Mouse (Mus musculus): ENCODE data around the gene L3mbtl1.

DNA sequence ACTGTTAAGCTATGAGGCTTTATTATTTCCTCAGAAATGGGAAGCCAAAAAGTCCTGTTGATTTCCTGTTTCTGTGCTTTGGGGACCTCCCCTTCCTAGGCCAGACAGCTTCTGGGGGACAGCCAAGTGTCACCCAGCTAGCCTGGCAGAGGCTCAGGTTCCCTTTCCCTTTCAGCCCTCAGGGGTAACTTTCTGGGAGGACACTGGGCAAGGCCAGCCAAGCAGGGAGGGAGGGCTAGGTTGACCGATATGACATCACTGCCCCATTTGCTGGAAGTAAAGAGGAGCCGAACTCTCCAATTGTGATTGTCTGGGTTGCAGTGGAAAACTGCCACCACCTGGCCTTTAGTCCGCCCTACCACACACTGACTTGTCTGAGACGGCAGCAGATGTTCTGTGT, 32.7 kb downstream of the L3mbtl1 start:
- TF ChIP-seq CTCF (IDR thresholded peaks at IDR 0.05; ENCODE audit: low read depth) (no peak), EP300 (IDR thresholded peaks at IDR 0.05; ENCODE audit: low read depth) (no peak)

All from heart, postnatal 0 days (tissue).